Comparison of ENCODE assay signal across 10 mouse cellular contexts in the genomic region with DNA sequence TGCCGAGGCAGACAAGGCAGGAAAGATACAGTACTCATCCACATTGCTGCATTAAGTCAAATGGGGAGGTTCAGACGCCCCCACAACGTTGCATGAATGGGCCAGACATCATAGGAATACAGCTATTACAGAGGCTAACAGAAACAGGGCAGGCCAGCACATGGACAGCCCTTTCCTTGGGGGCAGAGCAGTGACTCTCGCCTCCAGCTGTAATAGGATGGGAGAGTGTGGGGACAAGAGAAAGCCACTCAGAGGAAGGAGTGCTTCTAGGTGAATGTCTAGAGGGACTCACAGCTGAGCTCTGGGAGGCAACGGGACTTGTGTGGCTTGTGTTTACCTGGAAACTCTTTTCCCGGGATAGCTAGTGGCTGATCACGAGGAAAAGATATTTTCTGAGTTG.
DNase-seq lines count a peak whose midpoint lies in the region; ATAC-seq and TF ChIP-seq lines count a peak whose summit lies in the region.
"Had no signal": no experiment of that assay in that cellular context is flagged by ENCODE, and none has a peak within 500 bp of the region (broad histone marks: within the 10 kb centered on the region; RNA-seq: fewer than 3 reads in every experiment).

No protein-coding gene starts in this region.

- DNase-seq in brain, adult 2 months (ENCODE audit: low read depth, low spot score): peak; percentile 42
- DNase-seq in limb, embryonic 14.5 days (ENCODE audit: low spot score): no peak
- DNase-seq in ovary, postnatal 36 days (ENCODE audit: low spot score): no peak
- no peak for DNase-seq in left cerebral cortex, postnatal 10 days (ENCODE audit: extremely low spot score in 1 of 2, low spot score in 2 of 2)
- DNase-seq: thymus, postnatal 36 days had no signal

- no peak for TF ChIP-seq POLR2A in limb, embryonic 14.5 days (IDR thresholded peaks at IDR 0.05; ENCODE audit: borderline replicate concordance, extremely low read depth, insufficient read depth, insufficient read length)

- no peak for ATAC-seq in intestine, embryonic 15.5 days
- no peak for ATAC-seq in intestine, postnatal 0 days
- 0 out of 2 replicates have a peak, but pooled peaks have one; percentile 27 for ATAC-seq in forebrain, embryonic 15.5 days (replicated peaks)
- peak; percentile 41; the same call in 1 of the 2 replicates for ATAC-seq in limb, embryonic 14.5 days (ENCODE audit: low FRiP score, low read depth)
- ATAC-seq in inflammation-experienced regulatory T-cells, adult 6 months: no peak

- H3K9me3 ChIP-seq in intestine, embryonic 15.5 days: no peaks in the 10 kb centered on the region
- no peaks in the 10 kb centered on the region for H3K9me3 ChIP-seq in intestine, postnatal 0 days (ENCODE audit: control insufficient read depth)
- H3K9me3 ChIP-seq in forebrain, embryonic 15.5 days: no peaks in the 10 kb centered on the region
- H3K9me3 ChIP-seq in limb, embryonic 14.5 days (ENCODE audit: control insufficient read depth, low read length): no peaks in the 10 kb centered on the region

- H3K27ac ChIP-seq in intestine, embryonic 15.5 days: peak overlapping the region; percentile 25; the same call in 1 of the 2 replicates
- H3K27ac ChIP-seq in intestine, postnatal 0 days (ENCODE audit: low read depth, low read length): no peak overlapping the region
- peak overlapping the region; percentile 51; the same call in 1 of the 2 replicates for H3K27ac ChIP-seq in forebrain, embryonic 15.5 days (replicated peaks)
- H3K27ac ChIP-seq in limb, embryonic 14.5 days (replicated peaks; ENCODE audit: low read depth, low read length): peak overlapping the region; percentile 57

- no peak for TF ChIP-seq CTCF in intestine, postnatal 0 days (IDR thresholded peaks at IDR 0.05; ENCODE audit: low read depth)

- 23% methylated on average over 7 of the region's 7 CpGs for WGBS in intestine, embryonic 15.5 days
- WGBS in intestine, postnatal 0 days: 33% methylated on average over 7 of the region's 7 CpGs
- 42% methylated on average over 7 of the region's 7 CpGs for WGBS in forebrain, embryonic 15.5 days
- 28% methylated on average over 7 of the region's 7 CpGs for WGBS in limb, embryonic 14.5 days

- H3K9ac ChIP-seq in intestine, embryonic 15.5 days: no peak overlapping the region
- no peak overlapping the region for H3K9ac ChIP-seq in intestine, postnatal 0 days (ENCODE audit: low read depth, low read length)
- no peak overlapping the region for H3K9ac ChIP-seq in forebrain, embryonic 15.5 days (replicated peaks)
- H3K9ac ChIP-seq in limb, embryonic 14.5 days (ENCODE audit: low read depth, low read length, severe bottlenecking): no peak overlapping the region

- H3K4me2 ChIP-seq in intestine, embryonic 15.5 days (replicated peaks): no peak overlapping the region
- H3K4me2 ChIP-seq in intestine, postnatal 0 days (replicated peaks; ENCODE audit: low read depth): no peak overlapping the region
- no peak overlapping the region for H3K4me2 ChIP-seq in forebrain, embryonic 15.5 days (replicated peaks)
- H3K4me2 ChIP-seq in limb, embryonic 14.5 days (replicated peaks; ENCODE audit: low read depth, low read length, severe bottlenecking): peak overlapping the region; percentile 22; the same call in 1 of the 2 replicates

- intact Hi-C loops in left cerebral cortex, postnatal 10 days (cut with DNase I): no loop called here

- H3K36me3 ChIP-seq in intestine, embryonic 15.5 days: no peaks in the 10 kb centered on the region
- no peaks in the 10 kb centered on the region for H3K36me3 ChIP-seq in intestine, postnatal 0 days (ENCODE audit: control insufficient read depth, insufficient read depth)
- no peaks in the 10 kb centered on the region for H3K36me3 ChIP-seq in forebrain, embryonic 15.5 days
- no peaks in the 10 kb centered on the region for H3K36me3 ChIP-seq in limb, embryonic 14.5 days (ENCODE audit: control insufficient read depth, insufficient read depth, low read length)

- no peaks in the 10 kb centered on the region for H3K27me3 ChIP-seq in intestine, embryonic 15.5 days (replicated peaks)
- H3K27me3 ChIP-seq in intestine, postnatal 0 days (replicated peaks; ENCODE audit: control insufficient read depth, insufficient read depth, low read length): no peaks in the 10 kb centered on the region
- H3K27me3 ChIP-seq in forebrain, embryonic 15.5 days: no peaks in the 10 kb centered on the region
- H3K27me3 ChIP-seq in limb, embryonic 14.5 days (ENCODE audit: control insufficient read depth, insufficient read depth, low read length): no peaks in the 10 kb centered on the region
- H3K27me3 ChIP-seq: CH12.LX had no signal

- no peak overlapping the region for H3K4me3 ChIP-seq in intestine, embryonic 15.5 days (replicated peaks)
- no peak overlapping the region for H3K4me3 ChIP-seq in intestine, postnatal 0 days (ENCODE audit: low read depth, low read length)
- no peak overlapping the region for H3K4me3 ChIP-seq in forebrain, embryonic 15.5 days
- no peak overlapping the region for H3K4me3 ChIP-seq in limb, embryonic 14.5 days (replicated peaks; ENCODE audit: low read length)

- H3K4me1 ChIP-seq in intestine, embryonic 15.5 days (replicated peaks): peaks cover 11% of the 10 kb centered on the region; the same call in 1 of the 2 replicates
- H3K4me1 ChIP-seq in intestine, postnatal 0 days (replicated peaks; ENCODE audit: control insufficient read depth, insufficient read depth, low read length): no peaks in the 10 kb centered on the region
- peaks cover 11% of the 10 kb centered on the region for H3K4me1 ChIP-seq in forebrain, embryonic 15.5 days
- H3K4me1 ChIP-seq in limb, embryonic 14.5 days (ENCODE audit: control insufficient read depth, insufficient read depth, low read length): peaks cover 14% of the 10 kb centered on the region; the same call in 1 of the 2 replicates

Comparison
In these comparisons a context has a peak if more than half of its experiments do, and no peak if none do; other contexts are left out.
1. ATAC-seq: peak in forebrain, embryonic 15.5 days (single experiment) and limb, embryonic 14.5 days (single experiment); none in intestine, embryonic 15.5 days (single experiment), intestine, postnatal 0 days (single experiment) and inflammation-experienced regulatory T-cells, adult 6 months (single experiment).